Mouse (Mus musculus) G1E (cell line): ENCODE results near the gene Thrb.

Experiments
- CTCF ChIP-seq: IDR thresholded peaks from 2 replicates; pipeline ENCODE4 v1.5.1; 2012; ENCODE audit warnings: low read depth, low read length, inconsistent platforms, mixed read lengths
- GATA1 ChIP-seq: IDR thresholded peaks from 2 replicates; pipeline ENCODE4 v1.6.1; 2012; ENCODE audit warnings: borderline replicate concordance, low read length, inconsistent platforms, mixed read lengths
- GATA2 ChIP-seq: IDR thresholded peaks from 2 replicates; pipeline ENCODE4 v1.6.1; 2012; ENCODE audit warnings: low read depth, low read length, inconsistent platforms, borderline replicate concordance
- POLR2AphosphoS5 ChIP-seq: IDR thresholded peaks from 2 replicates; pipeline ENCODE4 v1.6.1; 2012; ENCODE audit warnings: low read depth, low read length, inconsistent platforms; ENCODE audit not compliant: insufficient replicate concordance
- TAL1 ChIP-seq: conservative IDR thresholded peaks from 2 replicates; pipeline ENCODE4 v1.6.1; 2012; ENCODE audit warnings: low read depth, low read length, inconsistent platforms, mixed read lengths

DNA sequence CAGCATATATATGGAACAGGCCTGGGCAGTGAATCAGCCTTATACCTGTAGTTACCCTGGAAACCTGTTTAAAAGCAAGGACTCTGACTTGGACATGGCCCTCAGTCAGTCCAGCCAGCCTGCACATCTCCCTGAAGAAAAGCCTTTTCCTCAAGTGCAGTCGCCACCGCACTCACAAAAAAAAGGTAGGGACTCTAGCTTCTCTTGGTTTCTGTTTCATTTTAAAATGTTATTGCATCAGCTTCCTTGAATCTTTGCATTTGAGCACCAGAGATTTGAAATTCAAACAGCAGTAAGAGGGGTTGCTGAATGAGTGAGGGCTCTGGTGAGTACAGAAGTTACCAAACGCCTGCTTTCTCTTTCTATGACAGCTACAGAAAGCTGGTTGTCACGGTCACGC lies 322.0 kb downstream of the Thrb start:
- TF ChIP-seq CTCF (no peak), GATA1 (no peak), POLR2AphosphoS5 (no peak), TAL1 (no peak), GATA2 (no peak)
